8 mouse cellular contexts compared by ENCODE assay signal in the genomic region with DNA sequence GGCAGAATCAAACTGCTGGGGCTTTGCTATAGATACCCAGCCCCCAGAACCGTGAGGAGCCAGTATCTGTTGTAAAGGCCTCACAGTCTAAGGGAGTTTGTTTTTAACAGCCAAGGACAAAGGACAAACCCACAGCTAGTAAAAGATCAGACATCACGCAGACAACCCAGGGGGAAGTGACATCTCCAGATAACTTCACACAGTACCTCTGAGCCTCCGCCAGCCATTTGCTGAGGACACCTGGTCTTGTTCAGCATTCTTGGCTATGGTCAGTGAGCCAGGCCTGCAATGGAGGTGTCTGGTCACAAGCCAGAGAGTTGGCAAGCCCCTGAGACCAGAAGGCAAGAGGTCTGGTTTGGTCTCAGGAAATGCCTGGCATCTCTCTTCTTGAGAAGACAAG. TPM values are rescaled to one million over a fixed set of nuclear protein-coding genes. Genes with fewer than 3 reads are reported as not detected.
DNase-seq lines count a peak whose midpoint lies in the region; ATAC-seq and TF ChIP-seq lines count a peak whose summit lies in the region.

No protein-coding gene starts in this region.

- TF ChIP-seq POLR2A in thymus, adult 2 months (IDR thresholded peaks at IDR 0.05; ENCODE audit: control insufficient read depth, extremely low read depth, insufficient read depth, low read length, poor library complexity), result no peak

- peaks cover 26% of the 10 kb centered on the region for H3K4me1 ChIP-seq in thymus, adult 2 months (replicated peaks; ENCODE audit: control insufficient read depth, insufficient read depth, low read length)
- peaks cover 24% of the 10 kb centered on the region for H3K4me1 ChIP-seq in embryonic facial prominence, embryonic 12.5 days
- peaks cover 60% of the 10 kb centered on the region for H3K4me1 ChIP-seq in limb, embryonic 13.5 days
- peaks cover 22% of the 10 kb centered on the region for H3K4me1 ChIP-seq in stomach, embryonic 16.5 days (ENCODE audit: control insufficient read depth, insufficient read depth, low read length)

- no peak for ATAC-seq in embryonic facial prominence, embryonic 12.5 days (ENCODE audit: insufficient number of reproducible peaks, insufficient read depth, low FRiP score, low TSS enrichment)
- ATAC-seq in limb, embryonic 13.5 days (ENCODE audit: low FRiP score, low read depth), result no peak
- ATAC-seq in stomach, embryonic 16.5 days (ENCODE audit: insufficient read depth, low FRiP score), result no peak

- peaks cover 13% of the 10 kb centered on the region for H3K36me3 ChIP-seq in thymus, adult 2 months (ENCODE audit: control insufficient read depth, insufficient read depth, low read length)
- peaks cover 26% of the 10 kb centered on the region for H3K36me3 ChIP-seq in embryonic facial prominence, embryonic 12.5 days
- H3K36me3 ChIP-seq in limb, embryonic 13.5 days, result peaks cover 20% of the 10 kb centered on the region
- H3K36me3 ChIP-seq in stomach, embryonic 16.5 days (ENCODE audit: control insufficient read depth, insufficient read depth, low read length), result peaks cover 3% of the 10 kb centered on the region; the same call in 1 of the 2 replicates

- DNase-seq in thymus, adult 2 months, result no peak
- no peak for DNase-seq in thymus, postnatal 36 days
- DNase-seq in B cell, adult 2 months, result no peak
- DNase-seq in right cerebral cortex, postnatal 14 days, result no peak
- DNase-seq in testis, postnatal 14 days (ENCODE audit: low spot score), result no peak

- no peak for TF ChIP-seq CTCF in thymus, adult 2 months (IDR thresholded peaks at IDR 0.05; ENCODE audit: borderline replicate concordance, control insufficient read depth, extremely low read depth, insufficient read depth, low read length, poor library complexity)

- H3K9ac ChIP-seq in embryonic facial prominence, embryonic 12.5 days, result no peak overlapping the region
- H3K9ac ChIP-seq in limb, embryonic 13.5 days, result peak overlapping the region; percentile 70
- H3K9ac ChIP-seq in stomach, embryonic 16.5 days (ENCODE audit: low read length), result peak overlapping the region; percentile 82

- peak overlapping the region; percentile 66 for H3K4me2 ChIP-seq in embryonic facial prominence, embryonic 12.5 days (replicated peaks)
- peak overlapping the region; percentile 100 for H3K4me2 ChIP-seq in limb, embryonic 13.5 days (replicated peaks)
- H3K4me2 ChIP-seq in stomach, embryonic 16.5 days (ENCODE audit: low read depth, low read length), result peak overlapping the region; percentile 97

- WGBS in thymus, adult 2 months, result 34% methylated on average over 3 of the region's 3 CpGs
- 69% methylated on average over 3 of the region's 3 CpGs for WGBS in embryonic facial prominence, embryonic 12.5 days
- 53% methylated on average over 3 of the region's 3 CpGs for WGBS in limb, embryonic 13.5 days
- WGBS in stomach, embryonic 16.5 days, result 60% methylated on average over 3 of the region's 3 CpGs

- no peaks in the 10 kb centered on the region for H3K27me3 ChIP-seq in thymus, adult 2 months (ENCODE audit: control insufficient read depth, insufficient read depth, low read length)
- H3K27me3 ChIP-seq in embryonic facial prominence, embryonic 12.5 days, result no peaks in the 10 kb centered on the region
- H3K27me3 ChIP-seq in limb, embryonic 13.5 days, result no peaks in the 10 kb centered on the region
- no peaks in the 10 kb centered on the region for H3K27me3 ChIP-seq in stomach, embryonic 16.5 days (ENCODE audit: control insufficient read depth, insufficient read depth, low read length)

- H3K27ac ChIP-seq in thymus, adult 2 months (ENCODE audit: control insufficient read depth, insufficient read depth, low read length), result peak overlapping the region; percentile 87
- peak overlapping the region; percentile 99 for H3K27ac ChIP-seq in embryonic facial prominence, embryonic 12.5 days
- peak overlapping the region; percentile 98 for H3K27ac ChIP-seq in limb, embryonic 13.5 days
- peak overlapping the region; percentile 99 for H3K27ac ChIP-seq in stomach, embryonic 16.5 days (ENCODE audit: low read length)

- H3K4me3 ChIP-seq in thymus, adult 2 months (ENCODE audit: control insufficient read depth, insufficient read depth, low read length), result no peak overlapping the region
- H3K4me3 ChIP-seq in embryonic facial prominence, embryonic 12.5 days, result peak overlapping the region; percentile 87
- H3K4me3 ChIP-seq in limb, embryonic 13.5 days, result peak overlapping the region; percentile 93
- 0 out of 2 replicates have a peak overlapping the region, but pooled peaks have one; percentile 93 for H3K4me3 ChIP-seq in stomach, embryonic 16.5 days (replicated peaks; ENCODE audit: low read length)

- no peaks in the 10 kb centered on the region for H3K9me3 ChIP-seq in embryonic facial prominence, embryonic 12.5 days
- no peaks in the 10 kb centered on the region for H3K9me3 ChIP-seq in limb, embryonic 13.5 days
- H3K9me3 ChIP-seq in stomach, embryonic 16.5 days (replicated peaks; ENCODE audit: control insufficient read depth, low read length), result no peaks in the 10 kb centered on the region

RNA-seq across cellular contexts. Expression of a gene that starts 1.0 kb away (rescaled TPM):
- polyA plus RNA-seq in thymus, adult 2 months (2012; rRNA removed), result 261 and 320 TPM in 2 replicates
- polyA plus RNA-seq in embryonic facial prominence, embryonic 12.5 days (2016; fragmentation: Nextera tagmentation; extraction: Ambion mirVana), result 294 and 311 TPM in 2 replicates
- polyA plus RNA-seq in limb, embryonic 13.5 days (2015; fragmentation: Nextera tagmentation; extraction: Ambion mirVana), result 197 and 219 TPM in 2 replicates
- 329 and 336 TPM in 2 replicates for polyA plus RNA-seq in stomach, embryonic 16.5 days (2015; fragmentation: Nextera tagmentation; extraction: Ambion mirVana)

RNA-seq across cellular contexts. Expression of a gene that starts 40.4 kb away (rescaled TPM):
- polyA plus RNA-seq in thymus, adult 2 months (2012; rRNA removed), result 2.2 and 2.7 TPM in 2 replicates
- polyA plus RNA-seq in embryonic facial prominence, embryonic 12.5 days (2016; fragmentation: Nextera tagmentation; extraction: Ambion mirVana), result 0.09 TPM in 2 replicates
- polyA plus RNA-seq in limb, embryonic 13.5 days (2015; fragmentation: Nextera tagmentation; extraction: Ambion mirVana), result 0.13 and 0.14 TPM in 2 replicates
- polyA plus RNA-seq in stomach, embryonic 16.5 days (2015; fragmentation: Nextera tagmentation; extraction: Ambion mirVana), result 0.14 and 0.39 TPM in 2 replicates
